Mouse (Mus musculus): ENCODE measurements around the gene Thap4. TPM values are rescaled to one million over a fixed set of nuclear protein-coding genes. Genes with fewer than 3 reads are reported as not detected.
"Not testable (repeated sequence)": the region's sequence is repeated elsewhere in the genome, so short reads cannot be mapped to it uniquely, and the experiment has no call there.

The Thap4 gene
- polyA plus RNA-seq, 1 experiment from 2014 or later, result 63.8 TPM

DNA sequence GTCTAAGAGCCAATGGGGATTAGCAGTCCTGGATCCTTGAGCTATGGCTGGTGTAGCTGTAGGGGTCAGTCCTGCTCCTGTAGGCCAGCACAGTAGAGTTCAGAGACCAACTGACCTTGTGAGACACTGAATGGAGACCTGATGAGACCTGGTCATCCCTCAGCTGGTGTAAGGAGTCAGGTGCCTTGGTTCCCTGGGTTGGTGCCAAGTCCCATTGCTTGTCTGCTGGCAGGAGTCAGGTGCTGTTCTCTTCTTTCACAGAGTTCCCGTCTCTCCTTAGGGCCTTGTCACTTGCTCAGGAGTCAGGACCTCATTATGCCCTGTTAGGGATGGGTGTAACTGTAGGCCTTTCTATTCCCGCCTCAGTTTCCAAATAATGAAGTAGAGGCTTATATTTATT is 32.2 kb upstream of the Thap4 start:
- Histone ChIP-seq H3K27me3 (replicated peaks; ENCODE audit: control insufficient read depth, insufficient read depth, low read length) (no peaks in the 10 kb centered on the region), H3K9ac (ENCODE audit: low read length) (no peak overlapping the region), H3K4me3 (ENCODE audit: low read depth, low read length) (no peak overlapping the region), H3K4me2 (ENCODE audit: low read length) (no peak overlapping the region), H3K4me1 (replicated peaks; ENCODE audit: control insufficient read depth, insufficient read depth, low read length) (no peaks in the 10 kb centered on the region), H3K27ac (ENCODE audit: low read depth) (no peak overlapping the region), H3K36me3 (ENCODE audit: control insufficient read depth, insufficient read depth, low read length) (peaks cover 95% of the 10 kb centered on the region), H3K9me3 (ENCODE audit: control insufficient read depth, low read length) (no peaks in the 10 kb centered on the region; the same call in 1 of the 2 replicates)
- 82% methylated on average over 2 of the region's 2 CpGs for WGBS
- ATAC-seq (replicated peaks; ENCODE audit: low FRiP score, low TSS enrichment, low read depth) (no peak), DNase-seq (ENCODE audit: low spot score) (no peak)

DNA sequence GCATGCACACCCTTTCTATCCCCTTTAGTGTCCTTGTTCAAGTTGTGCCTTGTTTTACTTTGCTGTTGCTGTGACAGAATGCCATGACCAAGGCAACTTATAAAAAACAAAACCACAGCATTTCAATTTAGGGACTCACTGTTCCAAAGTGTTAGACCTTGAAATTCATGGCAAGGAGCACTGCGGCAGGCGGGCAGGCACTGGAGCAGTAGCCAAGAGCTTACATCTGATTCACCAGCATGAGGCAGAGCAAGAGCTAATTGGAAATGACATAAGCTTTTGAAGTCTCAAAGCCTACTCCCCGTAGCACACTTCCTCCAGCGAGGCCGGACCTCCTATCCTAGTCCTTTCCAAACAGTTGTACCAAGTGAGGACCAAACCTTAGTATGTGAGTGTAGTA is 22.0 kb upstream of the Thap4 start:
- ATAC-seq (replicated peaks; ENCODE audit: low FRiP score, low TSS enrichment, low read depth) (no peak), DNase-seq (ENCODE audit: low spot score) (no peak)
- Histone ChIP-seq H3K4me1 (replicated peaks; ENCODE audit: control insufficient read depth, insufficient read depth, low read length) (no peaks in the 10 kb centered on the region), H3K4me3 (ENCODE audit: low read depth, low read length) (no peak overlapping the region), H3K27me3 (replicated peaks; ENCODE audit: control insufficient read depth, insufficient read depth, low read length) (no peaks in the 10 kb centered on the region), H3K9ac (ENCODE audit: low read length) (no peak overlapping the region), H3K9me3 (ENCODE audit: control insufficient read depth, low read length) (no peaks in the 10 kb centered on the region), H3K27ac (ENCODE audit: low read depth) (no peak overlapping the region), H3K4me2 (ENCODE audit: low read length) (no peak overlapping the region), H3K36me3 (ENCODE audit: control insufficient read depth, insufficient read depth, low read length) (peaks cover 76% of the 10 kb centered on the region)
- WGBS, result 95% methylated on average over 5 of the region's 5 CpGs

DNA sequence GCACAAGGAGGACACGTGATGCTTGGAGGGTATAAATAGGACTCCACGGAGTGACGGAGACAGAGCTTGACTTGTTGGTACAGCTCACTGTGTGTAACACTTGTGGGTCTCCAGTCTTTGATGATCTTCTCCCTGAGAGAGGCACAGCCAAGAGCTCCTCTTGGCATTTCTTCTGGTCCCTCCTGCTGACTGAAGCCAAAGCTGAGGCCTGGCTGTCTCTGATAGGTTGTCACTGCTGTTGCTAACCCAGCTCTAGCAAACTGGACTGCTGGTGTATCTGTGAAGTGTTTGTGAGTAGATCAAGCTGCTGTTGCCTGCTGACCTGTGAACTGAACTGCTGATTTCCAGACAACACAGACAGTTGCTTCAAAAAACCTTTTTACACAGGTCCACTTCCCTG is 15.2 kb upstream of the Thap4 start:
- ATAC-seq (replicated peaks; ENCODE audit: low FRiP score, low TSS enrichment, low read depth) (no peak), DNase-seq (ENCODE audit: low spot score) (no peak)
- Histone ChIP-seq H3K9ac (ENCODE audit: low read length) (no peak overlapping the region), H3K27ac (ENCODE audit: low read depth) (no peak overlapping the region), H3K4me3 (ENCODE audit: low read depth, low read length) (no peak overlapping the region), H3K9me3 (ENCODE audit: control insufficient read depth, low read length) (no peaks in the 10 kb centered on the region), H3K27me3 (replicated peaks; ENCODE audit: control insufficient read depth, insufficient read depth, low read length) (no peaks in the 10 kb centered on the region), H3K36me3 (ENCODE audit: control insufficient read depth, insufficient read depth, low read length) (peaks cover 28% of the 10 kb centered on the region), H3K4me1 (replicated peaks; ENCODE audit: control insufficient read depth, insufficient read depth, low read length) (no peaks in the 10 kb centered on the region), H3K4me2 (ENCODE audit: low read length) (no peak overlapping the region)
- WGBS, result 99% methylated on average over 3 of the region's 3 CpGs

DNA sequence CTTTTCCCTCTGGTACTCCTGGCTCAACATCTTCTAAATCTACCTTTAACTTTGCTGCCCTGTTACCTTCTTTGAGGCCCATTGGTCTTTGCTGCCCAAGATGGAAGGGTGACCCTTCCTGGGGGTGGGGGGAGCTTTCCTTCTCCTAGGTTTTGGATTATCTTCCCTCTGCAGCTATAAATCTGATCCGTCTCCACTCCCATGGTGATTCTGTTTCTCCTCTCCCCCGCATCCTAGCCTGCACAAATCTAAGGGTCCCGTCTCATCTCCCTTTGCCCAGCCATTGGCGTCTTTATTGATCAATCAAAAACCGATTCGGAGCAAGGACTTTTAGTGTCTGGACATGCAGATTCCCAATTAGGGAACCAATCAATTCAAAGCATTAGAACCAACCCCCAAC is 12.9 kb upstream of the Thap4 start:
- DNase-seq (ENCODE audit: low spot score), result no peak
- Histone ChIP-seq H3K9me3 (ENCODE audit: control insufficient read depth, low read length) (no peaks in the 10 kb centered on the region), H3K36me3 (ENCODE audit: control insufficient read depth, insufficient read depth, low read length) (peaks cover 13% of the 10 kb centered on the region), H3K4me3 (ENCODE audit: low read depth, low read length) (no peak overlapping the region), H3K4me1 (replicated peaks; ENCODE audit: control insufficient read depth, insufficient read depth, low read length) (no peaks in the 10 kb centered on the region), H3K27me3 (replicated peaks; ENCODE audit: control insufficient read depth, insufficient read depth, low read length) (no peaks in the 10 kb centered on the region), H3K9ac (ENCODE audit: low read length) (no peak overlapping the region), H3K4me2 (ENCODE audit: low read length) (no peak overlapping the region), H3K27ac (ENCODE audit: low read depth) (no peak overlapping the region)
- no peak for ATAC-seq (replicated peaks; ENCODE audit: low FRiP score, low TSS enrichment, low read depth)
- 95% methylated on average over 6 of the region's 6 CpGs for WGBS

DNA sequence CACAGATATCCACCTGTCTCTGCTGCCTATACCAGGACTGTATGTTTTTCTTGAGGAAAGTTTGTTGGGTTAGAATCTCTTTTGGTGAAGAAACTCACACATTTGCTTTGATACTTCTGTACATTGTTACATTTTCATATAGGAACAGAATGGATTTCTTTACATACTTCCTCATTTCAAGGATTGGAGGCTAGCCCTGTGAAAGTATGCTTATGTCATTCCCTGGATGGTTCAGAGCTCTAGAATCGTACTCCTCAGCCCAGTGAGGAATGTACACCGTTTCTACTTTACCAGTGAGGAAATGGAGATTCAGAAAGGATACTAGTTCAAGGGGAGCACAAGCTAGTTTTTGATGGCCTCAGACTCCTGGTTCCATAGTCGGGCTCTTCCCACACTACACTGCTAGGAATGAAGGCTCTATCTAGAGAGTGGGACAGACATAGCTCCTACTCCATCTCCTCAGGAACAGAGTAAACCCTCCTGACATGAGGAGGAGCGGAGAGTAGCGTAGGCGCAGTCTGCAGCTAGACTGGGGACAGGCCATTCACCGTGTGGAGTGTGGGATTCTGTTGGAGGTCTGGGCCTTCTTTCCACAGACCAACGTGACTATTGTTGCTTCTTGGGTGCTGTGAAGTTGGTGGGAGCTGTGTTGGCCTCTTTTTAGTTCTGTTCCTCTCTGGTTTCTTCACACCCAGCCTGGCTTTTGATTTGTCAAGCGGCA is 10.4 kb upstream of the Thap4 start:
- H3K27ac ChIP-seq (ENCODE audit: low read depth), result no peak overlapping the region
- H3K36me3 ChIP-seq (ENCODE audit: control insufficient read depth, insufficient read depth, low read length), result peaks cover 9% of the 10 kb centered on the region
- no peaks in the 10 kb centered on the region for H3K4me1 ChIP-seq (replicated peaks; ENCODE audit: control insufficient read depth, insufficient read depth, low read length)
- DNase-seq (ENCODE audit: low spot score) (no peak), ATAC-seq (replicated peaks; ENCODE audit: low FRiP score, low TSS enrichment, low read depth) (no peak)
- WGBS, result 93% methylated on average over 9 of the region's 9 CpGs
- H3K4me3 ChIP-seq (ENCODE audit: low read depth, low read length), result no peak overlapping the region
- H3K9ac ChIP-seq (ENCODE audit: low read length), result no peak overlapping the region
- no peak overlapping the region for H3K4me2 ChIP-seq (ENCODE audit: low read length)
- no peaks in the 10 kb centered on the region for H3K9me3 ChIP-seq (ENCODE audit: control insufficient read depth, low read length)
- H3K27me3 ChIP-seq (replicated peaks; ENCODE audit: control insufficient read depth, insufficient read depth, low read length), result no peaks in the 10 kb centered on the region

DNA sequence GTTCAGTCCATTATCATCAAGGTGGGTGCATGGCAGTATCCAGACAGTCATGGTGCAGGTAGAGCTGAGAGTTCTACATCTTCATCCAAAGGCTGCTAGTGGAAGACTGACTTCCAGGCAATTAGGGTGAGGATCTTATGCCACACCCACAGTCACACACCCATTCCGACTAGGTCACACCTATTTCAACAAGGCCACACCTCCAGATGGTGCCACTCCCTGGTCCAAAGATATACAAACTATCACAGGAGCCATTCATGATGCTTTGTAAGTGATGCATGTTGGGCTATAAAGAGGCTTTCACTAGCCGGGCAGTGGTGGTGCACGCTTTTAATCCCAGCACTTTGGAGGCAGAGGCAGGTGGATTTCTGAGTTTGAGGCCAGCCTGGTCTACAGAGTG is 8.9 kb upstream of the Thap4 start:
- not testable (repeated sequence) for H3K27me3 ChIP-seq (replicated peaks; ENCODE audit: control insufficient read depth, insufficient read depth, low read length); H3K36me3 ChIP-seq (ENCODE audit: control insufficient read depth, insufficient read depth, low read length); ATAC-seq (replicated peaks; ENCODE audit: low FRiP score, low TSS enrichment, low read depth); H3K9me3 ChIP-seq (ENCODE audit: control insufficient read depth, low read length); H3K4me1 ChIP-seq (replicated peaks; ENCODE audit: control insufficient read depth, insufficient read depth, low read length); DNase-seq (ENCODE audit: low spot score); H3K4me3 ChIP-seq (ENCODE audit: low read depth, low read length); H3K9ac ChIP-seq (ENCODE audit: low read length); H3K4me2 ChIP-seq (ENCODE audit: low read length); H3K27ac ChIP-seq (ENCODE audit: low read depth)
- 85% methylated on average over 3 of the region's 3 CpGs for WGBS

DNA sequence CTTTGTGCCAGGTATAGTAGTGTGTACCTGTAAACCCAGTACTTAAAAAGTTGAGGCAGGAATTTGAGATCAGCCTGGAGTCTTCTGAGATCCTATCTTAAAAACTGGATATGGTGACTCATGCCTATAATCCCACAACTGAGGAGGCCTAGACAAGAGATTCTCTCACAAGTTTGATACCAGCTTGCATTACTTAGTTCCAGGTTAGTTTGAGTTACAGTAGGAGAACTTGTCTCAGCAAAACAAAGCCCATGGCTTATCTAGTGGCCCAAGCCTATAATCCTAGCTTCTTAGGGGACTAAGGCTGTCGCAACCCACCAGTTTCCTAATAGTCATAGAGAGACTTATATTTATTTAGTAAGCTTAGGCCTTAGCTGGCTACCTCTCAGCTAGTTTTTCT is 5.4 kb upstream of the Thap4 start:
- WGBS, result 90% methylated on average over 1 of the region's 1 CpGs
- Histone ChIP-seq H3K4me1 (replicated peaks; ENCODE audit: control insufficient read depth, insufficient read depth, low read length) (peaks cover 4% of the 10 kb centered on the region), H3K27me3 (replicated peaks; ENCODE audit: control insufficient read depth, insufficient read depth, low read length) (no peaks in the 10 kb centered on the region), H3K9me3 (ENCODE audit: control insufficient read depth, low read length) (no peaks in the 10 kb centered on the region), H3K4me2 (ENCODE audit: low read length) (no peak overlapping the region), H3K36me3 (ENCODE audit: control insufficient read depth, insufficient read depth, low read length) (no peaks in the 10 kb centered on the region), H3K9ac (ENCODE audit: low read length) (no peak overlapping the region), H3K27ac (ENCODE audit: low read depth) (no peak overlapping the region), H3K4me3 (ENCODE audit: low read depth, low read length) (no peak overlapping the region)
- DNase-seq (ENCODE audit: low spot score) (no peak), ATAC-seq (replicated peaks; ENCODE audit: low FRiP score, low TSS enrichment, low read depth) (no peak)

DNA sequence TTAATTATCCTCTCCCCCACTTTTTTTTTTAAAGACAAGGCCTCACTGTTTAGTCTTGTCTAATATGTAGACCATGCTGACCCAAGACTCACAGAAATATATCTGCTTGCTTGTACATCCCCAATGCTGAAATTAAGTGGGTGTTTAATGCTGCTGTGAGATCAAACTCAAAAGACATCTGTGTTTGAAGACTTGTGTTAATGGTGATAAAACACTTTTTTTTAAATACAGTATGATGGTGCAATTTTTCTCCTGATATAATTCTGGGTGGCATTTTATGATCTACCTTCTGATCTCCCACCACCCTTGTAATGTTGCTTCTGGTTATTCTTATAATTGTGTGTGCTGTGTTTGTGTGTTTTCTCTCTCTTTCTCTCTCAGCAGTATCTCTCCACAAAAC is 1.5 kb upstream of the Thap4 start:
- Histone ChIP-seq H3K27me3 (replicated peaks; ENCODE audit: control insufficient read depth, insufficient read depth, low read length) (no peaks in the 10 kb centered on the region), H3K9me3 (ENCODE audit: control insufficient read depth, low read length) (no peaks in the 10 kb centered on the region), H3K27ac (ENCODE audit: low read depth) (no peak overlapping the region), H3K36me3 (ENCODE audit: control insufficient read depth, insufficient read depth, low read length) (no peaks in the 10 kb centered on the region), H3K9ac (ENCODE audit: low read length) (no peak overlapping the region), H3K4me2 (ENCODE audit: low read length) (peak overlapping the region; percentile 60; the same call in 1 of the 2 replicates), H3K4me3 (ENCODE audit: low read depth, low read length) (no peak overlapping the region), H3K4me1 (replicated peaks; ENCODE audit: control insufficient read depth, insufficient read depth, low read length) (peaks cover 10% of the 10 kb centered on the region)
- no peak for ATAC-seq (replicated peaks; ENCODE audit: low FRiP score, low TSS enrichment, low read depth)
- no peak for DNase-seq (ENCODE audit: low spot score)

DNA sequence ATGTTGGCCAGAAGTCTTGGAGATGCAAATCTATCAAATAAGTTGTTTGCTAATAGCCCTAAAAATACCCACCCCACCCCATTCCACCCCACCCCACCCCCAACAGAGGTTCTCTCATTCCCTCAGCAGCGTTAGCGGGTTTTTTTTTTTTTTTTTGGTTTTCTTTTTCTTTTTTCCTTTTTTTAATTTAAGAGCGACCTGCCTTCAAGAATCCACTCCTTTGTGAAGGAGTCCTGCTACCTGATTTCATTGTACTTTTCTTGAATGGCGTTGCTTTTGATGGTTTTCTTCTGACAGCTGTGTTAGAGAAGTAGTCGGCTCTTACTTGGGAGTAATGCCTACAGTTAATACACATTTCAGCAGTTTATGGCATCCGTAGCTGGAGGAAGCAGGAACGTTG is 954 bp upstream of the Thap4 start:
- Histone ChIP-seq H3K27ac (ENCODE audit: low read depth) (no peak overlapping the region), H3K4me3 (ENCODE audit: low read depth, low read length) (peak overlapping the region; percentile 92), H3K27me3 (replicated peaks; ENCODE audit: control insufficient read depth, insufficient read depth, low read length) (no peaks in the 10 kb centered on the region), H3K36me3 (ENCODE audit: control insufficient read depth, insufficient read depth, low read length) (no peaks in the 10 kb centered on the region), H3K4me1 (replicated peaks; ENCODE audit: control insufficient read depth, insufficient read depth, low read length) (peaks cover 10% of the 10 kb centered on the region), H3K9me3 (ENCODE audit: control insufficient read depth, low read length) (no peaks in the 10 kb centered on the region), H3K9ac (ENCODE audit: low read length) (peak overlapping the region; percentile 76), H3K4me2 (ENCODE audit: low read length) (peak overlapping the region; percentile 60)
- ATAC-seq (replicated peaks; ENCODE audit: low FRiP score, low TSS enrichment, low read depth) (no peak), DNase-seq (ENCODE audit: low spot score) (no peak)
- WGBS, result 29% methylated on average over 7 of the region's 7 CpGs

Measured in intestine, embryonic 14.5 days (tissue).